Mouse (Mus musculus) fat pad, adult 2 months (tissue): Measurements from ENCODE around the gene Pip5kl1.

Source experiments
- DNase-seq: peaks from one replicate; pipeline ENCODE4 v3.0.0-alpha.2; 2011; ENCODE audit warnings: low read depth, low spot score; ENCODE audit errors: extremely low read depth

The Pip5kl1 gene

DNA sequence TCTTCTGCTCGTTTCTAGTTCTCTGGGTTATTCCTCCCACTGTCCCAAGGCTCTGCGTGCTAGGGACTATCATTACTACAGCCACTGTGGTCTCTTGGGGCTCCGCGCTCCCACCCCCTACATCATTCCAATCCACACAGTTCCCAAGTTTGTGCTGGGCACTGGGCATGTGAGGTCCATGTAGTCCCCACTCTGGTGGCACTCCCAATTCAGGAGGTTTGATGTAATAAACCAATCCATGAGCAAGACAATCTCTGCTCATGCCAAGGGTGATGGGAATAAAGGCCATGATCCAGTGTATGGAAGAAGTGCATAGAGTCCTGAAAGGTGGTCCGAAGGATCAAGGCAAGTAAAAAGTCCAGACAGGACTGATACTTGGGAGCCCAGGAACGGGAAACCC, at the start of gene Pip5kl1:
Gene Pip5kl1, plus strand, starts transcription at position 301 of the 400 bp plus-strand sequence.
- no peak for DNase-seq

DNA sequence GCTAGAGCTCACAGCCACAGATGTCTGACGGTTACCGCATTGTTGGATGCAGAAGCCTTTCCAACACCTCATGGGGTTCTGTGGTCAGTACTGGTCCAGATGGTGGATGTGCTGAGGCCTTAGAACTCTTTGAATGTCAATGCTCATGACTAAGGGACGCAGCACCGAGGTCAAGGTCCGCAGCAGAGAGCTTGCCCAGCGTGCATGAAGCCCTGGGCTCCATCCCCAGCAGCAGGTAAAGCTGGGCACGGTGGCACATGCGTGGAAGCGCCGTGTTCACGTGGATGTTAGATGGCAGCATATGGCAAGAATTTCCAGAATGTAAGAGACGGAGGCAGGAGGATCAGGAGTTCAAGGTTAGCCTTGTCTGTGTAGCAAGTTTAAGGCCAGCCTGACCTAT, 48.8 kb upstream of the Pip5kl1 start:
- DNase-seq, result no peak

DNA sequence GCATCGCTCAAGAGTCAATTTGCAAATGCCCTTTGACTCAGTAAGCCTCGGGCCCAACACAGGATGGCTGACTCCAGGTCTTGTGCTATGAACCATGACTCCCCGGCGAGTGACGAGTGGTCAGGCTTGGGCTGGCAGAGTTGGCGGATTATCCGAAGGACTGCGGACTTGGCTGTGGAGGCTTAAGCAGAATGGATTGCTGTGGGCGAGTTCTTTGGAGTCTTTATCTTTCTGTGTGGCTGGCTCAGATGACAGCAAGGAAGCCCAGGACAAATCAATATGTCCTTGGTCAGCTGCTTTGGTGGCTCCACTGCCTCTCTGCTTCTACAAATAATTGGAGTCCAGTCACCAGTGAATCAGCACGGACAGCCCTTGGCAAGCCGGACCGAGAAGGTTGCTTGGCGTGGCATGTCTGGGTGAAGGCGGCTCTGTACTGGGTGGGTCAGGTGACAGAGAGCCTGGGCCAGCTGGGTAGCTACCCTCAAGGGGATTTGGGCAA, 47.1 kb upstream of the Pip5kl1 start:
- no peak for DNase-seq

DNA sequence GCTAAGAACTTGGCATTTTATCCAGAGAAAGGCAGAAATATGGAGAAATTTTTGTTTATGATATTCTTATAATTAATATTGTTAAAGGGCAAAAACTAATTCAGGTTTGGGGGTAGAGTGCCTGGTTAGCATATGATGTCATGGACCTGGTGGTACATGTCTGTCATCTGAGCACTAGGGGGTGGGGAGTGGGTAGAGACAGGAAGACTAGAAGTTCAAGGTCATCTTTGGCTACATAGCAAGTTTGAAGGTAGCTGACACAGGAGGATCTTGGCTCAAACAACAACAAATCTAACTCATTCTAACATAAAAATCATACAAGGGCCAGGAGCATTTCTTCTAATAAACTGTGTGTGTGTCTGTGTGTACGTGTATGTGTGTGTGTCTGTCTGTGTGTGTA, 46.3 kb upstream of the Pip5kl1 start:
- no peak for DNase-seq

DNA sequence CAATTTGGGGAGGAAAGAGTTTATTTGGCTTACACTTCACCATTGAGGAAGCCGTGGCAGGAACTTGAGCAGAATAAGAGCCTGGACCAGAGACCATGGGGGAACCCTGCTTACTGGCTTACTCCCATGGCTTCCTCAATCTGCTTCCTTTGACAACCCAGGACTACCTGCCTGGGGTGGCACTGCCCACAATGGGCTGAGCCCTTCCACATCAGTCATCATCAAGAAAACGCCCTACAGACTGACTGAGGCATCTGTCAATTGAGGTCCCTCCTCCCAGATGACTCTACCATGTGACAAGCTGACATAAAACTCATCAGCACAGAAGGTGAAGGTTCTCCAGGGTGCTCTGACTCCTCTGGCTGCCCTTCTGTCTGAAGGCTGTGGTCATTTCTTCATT, 44.1 kb upstream of the Pip5kl1 start:
- DNase-seq, result no peak

DNA sequence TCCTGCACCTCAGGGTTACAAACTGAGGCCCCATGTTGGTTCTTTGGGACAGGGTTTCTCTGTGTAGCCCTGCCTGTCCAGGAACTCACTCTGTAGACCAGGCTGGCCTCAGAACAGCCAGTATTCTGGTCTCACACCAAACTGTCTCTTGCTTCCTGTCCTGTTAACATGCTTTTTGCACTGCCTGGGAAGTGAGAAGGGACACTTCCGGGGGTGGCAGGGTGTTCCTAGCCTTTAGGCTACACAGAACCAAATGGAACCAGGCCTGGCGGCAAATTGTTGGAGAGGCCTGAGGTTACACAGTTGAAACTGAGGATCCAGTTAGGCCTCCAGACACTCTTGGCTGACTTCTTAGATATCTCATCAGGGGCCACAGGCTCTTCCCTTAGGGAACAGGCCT, 41.4 kb upstream of the Pip5kl1 start:
- DNase-seq, result no peak

DNA sequence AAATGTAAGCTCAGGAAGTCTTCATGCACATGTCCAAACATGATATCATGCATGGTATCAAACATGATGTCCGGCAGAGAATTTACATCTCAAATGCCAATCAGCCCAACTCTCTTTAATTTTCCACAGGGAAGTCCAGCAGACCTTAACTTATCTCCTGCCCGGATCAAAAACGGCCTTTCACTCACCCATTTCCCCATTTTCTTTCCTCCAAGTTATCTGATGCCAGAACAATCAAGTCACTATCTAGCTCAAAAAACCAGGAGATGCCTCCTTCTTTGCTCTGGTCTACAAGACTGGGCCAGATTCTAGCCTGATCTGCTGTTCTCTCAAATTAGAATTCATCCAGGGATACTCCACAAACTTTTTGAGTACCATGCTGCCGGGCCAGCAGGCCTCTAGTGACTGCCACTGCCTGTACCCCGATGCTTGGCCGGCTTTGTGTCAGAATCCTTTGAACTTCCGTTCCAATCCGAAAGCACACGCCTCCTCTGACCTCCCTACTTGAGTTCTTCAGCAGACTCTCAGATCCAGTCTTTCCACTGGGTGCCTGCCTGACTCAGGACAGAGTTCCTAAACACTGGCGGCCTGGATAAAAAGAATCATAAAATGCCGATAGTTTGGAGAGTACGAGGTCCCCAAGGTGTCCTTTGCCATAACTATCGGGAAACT, 40.4 kb upstream of the Pip5kl1 start:
- no peak for DNase-seq

DNA sequence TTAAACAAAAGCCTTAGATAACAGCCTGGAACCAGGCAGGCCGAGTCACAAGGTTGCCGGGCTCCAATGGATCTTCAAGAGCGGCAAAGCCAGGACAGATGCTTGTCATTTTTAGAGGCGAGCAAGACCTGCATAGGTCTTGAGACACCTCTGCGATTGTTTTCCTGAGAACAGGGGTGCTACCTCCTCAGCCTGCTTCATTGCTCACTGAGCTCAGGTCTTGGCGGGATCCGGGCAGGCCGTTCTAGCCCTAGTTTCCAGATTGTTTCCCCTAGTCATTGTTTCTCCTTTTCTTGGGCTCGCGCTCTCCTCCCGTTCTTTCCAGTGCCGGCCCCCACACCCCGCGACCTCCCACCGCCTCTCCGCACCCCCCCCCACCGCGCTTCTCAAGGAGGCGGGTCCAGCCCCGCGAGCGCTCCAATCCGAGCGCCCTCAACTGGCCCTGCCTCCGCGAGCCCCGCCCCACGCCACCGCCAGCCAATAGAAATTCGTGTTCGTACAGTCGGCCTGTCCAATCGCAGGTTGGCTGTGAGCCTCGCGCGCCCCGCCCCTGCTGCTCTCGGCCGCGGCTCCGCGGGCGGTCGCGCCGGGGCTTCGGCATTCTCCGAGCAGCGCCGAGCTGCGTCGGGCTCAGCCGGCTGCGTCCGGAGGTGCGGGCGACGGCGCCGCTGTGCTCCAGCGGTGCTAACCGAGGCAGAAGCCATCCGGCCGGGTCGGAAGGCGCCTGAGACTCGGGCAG, 39.7 kb upstream of the Pip5kl1 start, which contains the start of gene Fam102a:
Gene Fam102a, plus strand, starts transcription at position 600 of the 739 bp plus-strand sequence.
- no peak for DNase-seq

DNA sequence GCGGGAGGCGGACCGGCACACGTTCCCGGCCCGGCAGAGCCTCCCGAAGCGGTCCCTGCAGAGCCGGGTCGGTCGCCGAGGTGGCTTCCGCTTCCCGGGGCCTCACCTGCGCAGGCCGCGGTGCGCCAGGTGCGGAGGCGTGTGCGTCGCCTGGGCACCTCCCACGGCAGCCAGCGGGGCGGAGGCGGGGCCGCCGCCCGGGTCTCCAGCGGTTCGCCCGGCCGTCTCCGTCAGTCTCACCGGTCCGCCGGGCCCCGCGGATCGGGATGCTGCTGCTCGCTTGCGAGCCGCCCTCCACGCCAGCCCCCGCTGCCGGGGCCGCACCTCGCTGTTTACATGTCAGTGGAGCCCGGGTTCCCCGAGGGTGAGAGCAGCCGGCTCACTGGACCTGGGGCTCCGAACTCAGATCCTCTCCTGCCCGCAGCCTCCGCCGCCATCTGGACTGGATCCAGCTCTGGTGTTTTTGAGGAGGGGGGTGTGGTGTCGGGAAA, 39.1 kb upstream of the Pip5kl1 start:
- no peak for DNase-seq

DNA sequence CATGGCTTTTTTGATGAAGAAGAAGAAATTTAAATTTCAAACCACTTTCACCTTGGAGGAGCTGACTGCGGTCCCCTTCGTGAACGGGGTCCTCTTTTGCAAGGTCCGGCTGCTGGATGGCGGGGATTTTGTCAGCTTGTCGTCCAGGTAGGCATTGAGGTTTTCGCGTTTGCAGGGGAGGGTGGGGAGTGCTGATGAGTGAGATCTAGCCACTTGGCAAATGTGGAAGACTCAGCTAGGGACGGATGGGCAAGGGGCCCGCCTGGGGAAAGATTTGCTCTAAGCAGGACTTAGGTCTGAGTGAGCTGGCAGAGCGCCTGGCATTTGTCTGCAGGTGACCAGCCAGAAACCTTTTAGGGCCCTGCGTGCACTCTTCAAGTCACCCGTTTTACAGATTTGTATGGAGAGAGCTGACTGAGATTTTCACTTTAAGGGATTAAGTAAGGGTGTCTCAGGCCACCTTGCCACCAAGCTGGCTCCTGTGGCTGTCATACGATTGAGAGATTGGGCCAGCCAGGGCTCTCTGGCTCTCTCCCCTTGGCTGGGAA, 38.4 kb upstream of the Pip5kl1 start:
- no peak for DNase-seq

DNA sequence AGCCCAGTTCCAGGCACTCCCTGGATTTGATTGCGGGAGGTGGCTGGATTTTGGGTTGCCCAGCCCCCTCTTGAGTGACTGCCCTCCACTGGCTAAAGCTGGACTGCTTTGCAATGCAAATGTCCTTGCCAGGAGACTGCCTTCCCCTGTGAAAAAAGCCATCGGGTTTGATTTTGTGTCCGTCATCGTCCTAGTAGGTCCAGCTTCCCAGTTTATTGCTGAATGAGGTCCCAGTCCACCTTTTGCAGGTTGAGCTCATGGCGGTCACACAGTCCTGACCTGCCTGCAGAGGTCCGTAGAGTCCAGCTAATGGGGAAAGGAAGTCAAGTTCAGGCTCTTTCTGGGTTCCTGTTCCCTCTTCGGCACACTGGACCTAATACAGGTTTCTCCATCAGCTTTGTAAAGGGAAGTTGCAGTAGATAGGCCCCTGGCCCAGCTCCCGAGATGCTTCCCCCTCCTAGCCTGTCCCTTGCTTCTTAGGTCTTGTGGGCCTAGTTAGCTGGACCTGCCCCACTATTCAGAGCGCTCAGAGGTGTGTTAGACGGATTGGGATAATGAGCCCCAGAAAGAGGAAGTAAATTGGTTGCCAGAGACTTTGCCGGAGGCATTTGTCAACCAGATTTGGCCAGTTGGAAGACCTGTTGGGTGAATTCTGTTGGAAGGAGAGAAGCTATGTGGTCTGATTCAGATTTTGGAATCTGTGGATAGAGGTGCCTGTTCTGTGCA, 37.8 kb upstream of the Pip5kl1 start:
- no peak for DNase-seq

DNA sequence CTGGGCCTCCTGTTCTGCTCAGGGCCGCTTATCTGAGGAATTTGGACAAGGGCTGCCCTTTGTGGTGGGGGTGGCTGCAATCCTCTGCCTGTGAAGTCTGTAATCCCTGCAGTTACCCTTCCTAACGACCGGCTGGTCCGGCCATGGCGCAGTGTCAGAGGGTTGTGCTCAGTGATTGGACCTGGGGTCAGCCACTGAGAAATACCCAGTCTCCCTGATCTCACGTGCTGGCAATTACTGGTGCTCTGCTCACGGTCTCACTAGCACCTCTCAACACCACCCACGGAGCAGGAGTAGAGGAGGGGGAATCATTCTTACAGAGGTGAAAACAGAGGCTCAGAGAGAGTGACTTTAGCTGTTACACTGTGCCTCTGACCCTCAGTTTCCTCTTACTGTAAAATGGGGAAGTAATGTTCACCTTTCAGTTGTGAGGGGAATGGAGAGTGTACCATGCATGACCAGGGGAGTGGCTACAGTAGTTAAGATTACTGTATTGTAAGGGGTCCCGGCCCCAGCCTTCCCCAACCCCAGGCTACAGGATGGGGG, 37.2 kb upstream of the Pip5kl1 start:
- no peak for DNase-seq

DNA sequence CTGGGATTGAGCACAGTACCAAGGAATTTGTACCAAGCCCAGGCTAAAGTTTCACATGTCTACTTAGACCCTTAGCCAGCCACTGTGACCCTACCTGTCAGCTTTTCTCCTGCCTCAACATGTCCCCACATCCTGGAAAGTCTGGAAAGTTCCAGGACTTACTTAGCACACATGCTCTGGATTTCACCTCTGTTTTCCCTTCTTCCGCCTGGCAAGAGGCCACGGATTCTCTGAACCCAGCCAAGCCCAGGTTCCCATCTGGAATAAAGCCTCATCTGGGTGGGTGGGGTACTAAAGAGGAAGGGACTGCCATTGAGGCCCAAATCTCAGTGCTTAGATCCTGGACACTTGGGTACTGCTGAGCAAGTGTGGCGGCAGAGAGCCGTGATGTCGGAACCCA, 36.7 kb upstream of the Pip5kl1 start:
- no peak for DNase-seq

DNA sequence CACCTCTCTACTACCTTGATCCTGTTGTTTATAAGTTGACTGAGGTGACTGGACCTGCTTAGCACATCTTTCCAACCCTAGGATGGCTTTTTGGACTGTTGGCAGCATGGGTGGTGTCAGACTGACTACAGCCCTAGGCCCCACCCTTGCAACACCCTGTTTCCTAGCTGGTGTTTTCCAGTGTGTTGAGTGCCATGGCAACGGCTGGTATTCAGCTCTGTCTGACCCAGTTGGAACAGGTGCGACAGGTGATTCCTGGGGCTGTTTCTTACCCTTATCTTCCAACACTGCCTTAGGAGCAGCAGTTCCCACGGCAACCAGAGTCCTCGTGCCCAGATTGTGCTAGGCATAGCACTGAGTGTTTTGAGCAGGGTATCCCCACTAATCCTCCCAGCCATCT, 36.1 kb upstream of the Pip5kl1 start:
- DNase-seq, result no peak

DNA sequence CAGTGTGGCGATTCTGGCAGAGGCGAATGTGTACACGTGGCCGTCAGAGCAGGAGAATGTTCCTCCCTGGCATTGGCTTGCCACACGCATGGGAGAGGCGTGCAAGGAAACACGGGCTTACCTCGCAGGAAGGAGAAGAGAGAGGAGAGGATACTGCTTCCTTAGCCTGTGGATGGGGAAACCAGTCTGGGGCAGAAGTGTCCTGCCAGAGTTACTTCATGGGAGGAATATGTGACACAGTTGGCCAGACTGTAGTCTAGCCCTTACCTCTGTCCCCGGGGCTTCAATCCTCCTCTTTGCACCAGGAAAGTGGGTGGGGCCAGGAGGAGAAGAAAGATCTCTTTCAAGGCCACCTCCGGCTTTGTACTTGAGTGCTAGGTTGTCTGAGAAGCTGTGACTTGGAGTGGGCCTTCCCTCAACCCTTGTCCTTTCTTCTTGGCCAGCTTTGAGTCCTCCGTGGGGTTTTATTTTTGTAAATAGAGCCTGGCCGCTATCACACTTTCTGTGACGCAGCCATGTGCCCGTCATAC, 35.1 kb upstream of the Pip5kl1 start:
- DNase-seq, result peak; percentile 67

DNA sequence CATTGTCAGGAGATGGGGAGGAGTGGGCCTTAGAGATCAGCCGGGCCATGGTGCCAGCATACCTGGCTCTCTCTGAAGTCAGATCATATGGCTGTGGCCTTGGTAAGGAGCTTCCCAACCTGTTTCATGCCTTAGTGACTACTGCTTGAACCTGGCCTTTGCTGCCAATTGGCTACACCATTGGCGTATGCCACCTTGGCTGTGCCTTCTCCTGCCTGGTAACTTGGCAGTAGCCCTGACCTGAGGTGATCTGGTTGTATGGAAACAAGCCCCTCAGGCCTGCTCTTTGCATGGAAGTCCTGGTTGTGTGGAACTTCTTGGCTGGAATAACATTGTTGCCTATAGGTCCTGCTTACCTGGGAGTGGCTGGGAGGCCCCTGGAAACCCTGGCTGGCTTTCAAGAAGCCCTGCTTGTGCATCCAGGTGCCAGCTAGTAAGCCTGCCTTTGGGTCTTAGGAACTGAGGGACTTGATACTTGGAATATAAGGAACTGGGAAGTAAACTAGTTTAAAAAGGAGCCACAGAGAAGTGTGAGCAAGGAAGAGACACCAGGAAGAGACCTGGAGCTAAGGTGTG, 33.2 kb upstream of the Pip5kl1 start:
- peak; percentile 86 for DNase-seq

DNA sequence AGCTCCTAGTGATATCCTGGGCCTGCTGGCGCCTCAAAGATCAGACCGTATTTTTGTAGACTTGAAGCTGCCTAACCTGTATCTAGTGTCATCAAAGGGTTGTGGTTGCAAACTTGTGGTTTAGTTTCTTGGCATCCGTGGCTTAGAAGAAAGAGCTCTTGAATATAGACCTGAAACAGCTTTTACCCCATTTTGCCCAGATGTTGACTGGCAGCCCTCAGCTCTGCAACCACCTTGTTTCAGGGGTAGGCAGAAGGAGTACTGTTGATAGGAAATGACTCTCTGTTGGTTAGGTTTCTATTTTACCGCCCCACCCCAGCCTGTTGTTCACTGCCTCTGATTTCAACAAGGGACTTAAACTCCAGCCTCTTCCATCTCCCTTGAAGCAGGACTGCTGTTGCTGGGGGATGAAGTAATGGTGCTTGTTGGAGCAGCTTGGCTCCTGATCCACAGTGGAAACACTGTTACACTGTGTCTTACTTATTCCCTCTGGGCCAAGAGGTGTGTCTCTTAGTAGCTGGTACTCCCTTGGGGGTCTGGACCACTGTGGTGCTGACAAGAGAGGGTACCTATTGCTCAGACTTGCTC, 32.5 kb upstream of the Pip5kl1 start:
- DNase-seq, result no peak

DNA sequence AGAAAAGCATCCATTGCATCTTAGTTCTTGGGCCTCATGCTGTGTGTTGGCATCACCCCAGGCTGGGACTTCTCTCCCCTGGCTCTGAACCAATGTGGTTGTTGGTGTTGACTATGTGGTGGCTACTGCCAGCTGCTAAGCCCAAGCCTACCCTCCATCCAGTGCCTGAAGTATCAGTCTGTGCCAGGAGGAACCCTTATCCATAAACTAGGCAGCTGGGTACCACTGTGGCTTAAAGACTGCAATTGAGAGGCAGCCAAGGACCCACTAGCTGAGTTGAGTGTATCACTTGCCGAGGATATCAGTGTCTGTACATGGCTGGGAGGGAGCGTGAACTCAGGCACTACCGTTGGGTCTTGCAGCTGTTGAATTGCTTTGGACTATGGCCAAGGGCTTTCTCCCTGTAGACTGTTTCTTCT, 31.6 kb upstream of the Pip5kl1 start:
- DNase-seq, result no peak

DNA sequence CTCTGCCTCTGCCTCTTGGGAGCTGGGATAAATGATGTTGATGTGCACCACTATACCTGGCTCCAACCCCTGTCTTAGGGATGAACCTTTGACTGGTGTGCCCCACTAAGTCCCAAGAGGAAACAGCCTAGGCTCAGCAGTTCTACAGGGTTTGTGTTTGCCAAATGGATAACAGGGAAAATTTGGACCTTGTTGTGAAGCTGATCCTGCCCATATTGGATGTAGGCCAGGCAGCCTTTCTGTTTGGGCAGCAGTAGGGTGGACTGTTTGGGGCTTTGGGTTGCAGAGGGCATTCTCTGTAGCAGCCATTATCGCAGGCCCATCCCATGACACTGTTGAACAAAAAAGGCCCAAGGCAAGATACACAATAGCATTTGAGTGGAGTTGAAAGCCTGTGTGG, 27.6 kb upstream of the Pip5kl1 start:
- no peak for DNase-seq

DNA sequence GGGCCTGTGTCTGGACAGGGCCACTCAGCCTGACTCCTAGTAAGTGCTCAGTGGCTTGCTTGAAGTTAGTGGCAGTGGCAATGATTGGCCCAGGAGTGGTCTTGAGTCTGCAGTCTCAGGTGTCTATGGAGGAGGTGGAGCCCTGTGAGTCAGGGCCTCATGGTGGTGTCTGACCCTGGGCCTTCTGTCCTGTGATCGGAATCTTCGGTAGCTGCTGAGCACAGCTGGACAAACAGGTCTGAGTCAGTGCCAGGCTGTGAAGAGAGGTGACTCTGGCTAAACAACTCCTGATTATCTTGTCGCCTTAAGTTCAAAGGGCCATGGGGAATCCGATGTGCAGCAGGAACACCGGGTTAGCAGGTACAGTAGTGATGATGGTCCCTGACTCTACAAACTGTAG, 27.2 kb upstream of the Pip5kl1 start:
- no peak for DNase-seq
